Mouse (Mus musculus): ENCODE results near the gene Gramd1a.

Gramd1a gene

DNA sequence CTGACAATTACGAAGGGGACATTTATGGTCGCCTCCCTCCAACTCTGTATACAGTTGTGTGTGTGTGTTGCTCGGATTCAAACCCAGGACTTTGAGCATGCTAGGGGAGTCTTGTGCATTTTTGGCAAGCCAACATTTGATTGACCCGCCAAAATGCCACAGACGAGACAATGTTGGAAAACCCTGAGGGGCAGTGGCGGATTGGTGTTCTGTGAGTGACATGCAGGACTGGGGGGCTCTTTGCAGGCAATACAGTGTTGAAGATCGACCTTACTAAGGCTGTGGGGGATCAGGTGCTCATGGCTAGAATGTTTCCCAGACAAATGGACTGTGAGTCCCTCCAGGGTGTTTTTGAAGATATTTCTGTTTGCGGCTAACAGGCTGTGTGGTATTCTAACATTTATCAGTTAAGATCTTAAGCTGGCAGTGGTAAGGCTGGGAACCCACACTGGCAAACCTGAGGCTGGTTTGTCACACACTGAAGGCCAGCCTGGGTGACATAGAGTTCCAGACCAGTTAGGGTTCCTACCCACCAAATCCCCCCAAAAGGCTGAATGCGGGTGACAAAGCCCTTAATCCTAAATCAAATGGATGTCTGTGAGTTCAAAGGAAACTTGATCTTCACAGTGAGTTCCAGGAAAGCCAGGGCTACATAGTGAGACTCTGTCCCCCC is 58.7 kb downstream of the Gramd1a start:
- DNase-seq (ENCODE audit: low spot score), result no peak

DNA sequence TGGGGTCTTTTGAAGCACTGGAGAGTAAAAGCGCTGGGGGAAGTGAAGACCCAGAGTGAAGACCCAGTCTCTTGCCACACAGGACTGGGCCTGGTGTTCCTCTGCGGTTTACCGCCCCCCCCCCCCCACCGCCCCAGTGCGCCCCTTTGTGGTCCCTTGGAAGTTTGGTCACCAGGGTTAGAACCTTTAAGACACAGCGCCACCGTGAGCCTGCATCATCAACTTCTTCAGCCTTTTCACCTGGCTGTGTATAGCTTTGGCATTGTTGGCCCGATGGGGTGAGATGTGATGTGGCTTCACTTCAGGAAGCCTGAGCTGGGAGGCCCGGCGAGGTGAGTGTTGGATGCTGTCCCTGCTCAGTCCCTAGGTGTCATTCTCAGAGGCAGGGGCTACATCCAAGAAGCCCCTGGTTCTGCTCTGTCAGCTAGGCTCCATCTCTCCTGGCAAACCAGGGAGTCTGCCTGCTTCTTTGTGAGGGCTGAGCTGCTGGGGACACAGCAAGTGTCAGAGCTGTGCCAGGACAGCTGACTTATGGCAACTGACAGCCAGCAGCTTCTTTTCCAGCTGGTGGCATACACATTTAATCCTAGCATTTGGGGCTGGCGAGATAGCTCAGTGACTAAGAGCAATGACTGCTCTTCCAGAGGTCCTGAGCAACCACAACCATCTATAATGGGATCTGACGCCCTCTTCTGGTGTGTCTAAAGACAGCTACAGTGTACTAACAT is 60.8 kb downstream of the Gramd1a start:
- DNase-seq (ENCODE audit: low spot score), result no peak

DNA sequence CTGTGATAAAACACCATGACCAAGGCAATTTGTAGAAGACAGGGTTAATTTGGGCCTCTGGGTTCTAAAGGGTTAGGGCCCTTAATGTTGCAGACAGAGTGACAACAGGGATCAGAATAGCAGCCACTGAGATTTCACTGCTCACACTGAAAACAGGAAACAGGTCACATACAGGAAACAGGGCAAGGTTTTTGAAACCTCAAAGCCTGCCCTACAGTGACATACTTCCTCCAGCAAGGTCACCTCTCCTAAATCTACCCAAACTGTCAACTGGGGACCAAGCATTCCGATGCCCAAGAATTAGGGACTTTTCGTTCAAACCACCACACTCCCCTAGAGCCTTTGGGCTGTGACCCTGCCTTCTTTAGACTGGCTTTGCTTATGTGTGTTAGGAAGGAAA is 66.0 kb downstream of the Gramd1a start:
- DNase-seq (ENCODE audit: low spot score), result peak; percentile 50

DNA sequence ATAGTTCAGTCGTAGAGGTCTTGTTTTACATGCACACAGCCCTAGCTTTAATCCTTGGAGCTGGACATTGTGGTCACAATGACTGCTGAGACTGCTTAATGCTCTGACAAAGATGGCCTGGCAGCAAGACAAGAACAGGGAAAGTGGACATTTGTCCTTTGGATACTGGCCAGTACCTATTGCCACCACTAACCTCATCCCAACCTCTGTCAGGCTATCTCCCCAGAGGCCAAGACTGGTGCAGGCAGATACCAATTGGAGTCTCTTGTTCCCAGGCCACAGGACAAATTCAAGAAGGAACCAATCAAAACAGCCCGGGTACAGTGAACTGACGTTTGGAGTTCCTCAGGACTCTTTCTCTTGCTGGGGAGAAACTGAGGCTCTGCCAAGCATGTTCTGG is 67.5 kb downstream of the Gramd1a start:
- DNase-seq (ENCODE audit: low spot score), result no peak

DNA sequence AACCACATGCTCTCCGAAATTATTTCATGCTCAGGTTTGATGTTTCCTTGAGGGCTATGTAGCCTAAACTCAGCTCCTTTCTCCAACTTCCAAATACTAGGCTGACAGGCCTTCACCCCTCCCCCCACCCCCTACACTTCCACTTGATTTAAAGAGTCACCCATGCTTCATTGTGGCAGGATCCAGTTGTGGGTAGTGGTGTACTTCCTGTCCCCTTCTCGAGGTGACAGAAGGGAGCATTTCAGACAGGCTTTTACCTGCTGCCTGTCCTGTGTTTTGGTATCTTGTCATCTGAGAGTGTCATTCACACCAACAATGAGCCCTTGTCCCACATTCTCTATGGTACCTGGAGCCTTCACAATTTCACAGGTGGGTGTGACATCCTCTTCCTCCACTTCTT is 68.4 kb downstream of the Gramd1a start:
- DNase-seq (ENCODE audit: low spot score), result no peak

DNA sequence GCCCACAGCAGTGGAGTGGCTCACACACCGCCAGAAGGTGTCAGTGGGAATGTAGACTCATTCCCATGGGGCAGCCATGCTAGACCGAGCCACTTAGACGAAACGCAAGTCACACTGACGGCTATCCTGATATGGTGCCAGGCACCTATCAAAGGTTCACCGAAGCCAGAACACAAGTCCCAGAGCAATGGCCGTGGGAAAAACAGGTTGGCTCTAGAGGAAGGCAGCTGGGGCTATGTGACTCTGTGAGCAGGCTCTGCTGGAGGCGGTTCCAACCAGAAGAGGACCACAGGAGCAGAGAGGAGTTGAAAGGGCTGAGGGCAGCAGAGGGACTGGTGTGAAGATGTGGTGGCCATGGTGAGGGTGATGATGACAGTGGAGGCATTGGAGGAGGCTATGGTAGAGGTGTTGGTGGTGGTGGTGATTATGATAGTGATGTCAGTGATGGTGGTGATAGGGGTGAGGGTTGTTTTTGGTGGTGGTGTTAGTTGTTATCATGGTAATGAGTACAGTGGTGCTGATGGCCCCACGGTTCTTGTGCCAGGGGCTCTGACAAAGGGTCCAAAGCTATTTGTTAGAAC is 69.4 kb downstream of the Gramd1a start:
- DNase-seq (ENCODE audit: low spot score), result no peak

DNA sequence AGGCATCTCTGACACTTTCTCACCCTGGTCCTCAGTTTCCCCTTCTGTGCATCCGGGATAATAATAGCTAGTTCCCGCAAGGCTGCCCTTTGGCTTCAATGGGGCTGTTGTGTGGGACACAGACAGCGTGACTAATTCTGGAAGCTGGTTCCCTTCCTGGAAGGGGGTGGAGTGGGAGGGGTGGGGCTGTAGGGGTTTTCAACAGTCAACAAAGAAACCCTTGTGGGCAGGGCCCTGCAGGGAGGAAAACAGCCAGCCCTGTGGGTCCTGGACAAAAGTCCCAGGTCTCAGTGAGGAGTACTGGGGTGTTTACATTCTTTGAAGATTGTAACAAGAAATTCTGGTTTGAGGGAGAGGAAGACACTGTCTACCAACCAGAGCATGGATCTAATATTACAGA is 70.5 kb downstream of the Gramd1a start:
- peak; percentile 61 for DNase-seq (ENCODE audit: low spot score)

DNA sequence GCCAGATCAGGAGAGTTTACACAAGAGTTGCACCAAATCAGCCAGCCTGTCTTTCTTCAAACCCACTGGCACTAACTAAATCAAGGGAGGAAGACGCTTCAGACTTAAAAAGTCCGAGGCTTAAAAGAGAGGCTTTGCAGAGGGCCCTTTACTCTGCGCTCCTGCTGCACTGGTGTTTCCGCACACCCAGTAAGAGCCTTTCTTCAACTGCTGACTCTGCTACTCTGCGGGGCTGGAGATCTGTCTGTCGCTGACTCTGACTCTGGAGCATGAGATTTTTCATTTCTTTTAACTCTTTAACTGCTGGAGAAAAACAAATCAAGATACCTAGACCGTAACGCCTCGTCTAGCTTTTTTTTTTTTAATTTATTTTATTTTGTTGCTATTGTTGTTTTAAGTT is 71.6 kb downstream of the Gramd1a start:
- no peak for DNase-seq (ENCODE audit: low spot score)

DNA sequence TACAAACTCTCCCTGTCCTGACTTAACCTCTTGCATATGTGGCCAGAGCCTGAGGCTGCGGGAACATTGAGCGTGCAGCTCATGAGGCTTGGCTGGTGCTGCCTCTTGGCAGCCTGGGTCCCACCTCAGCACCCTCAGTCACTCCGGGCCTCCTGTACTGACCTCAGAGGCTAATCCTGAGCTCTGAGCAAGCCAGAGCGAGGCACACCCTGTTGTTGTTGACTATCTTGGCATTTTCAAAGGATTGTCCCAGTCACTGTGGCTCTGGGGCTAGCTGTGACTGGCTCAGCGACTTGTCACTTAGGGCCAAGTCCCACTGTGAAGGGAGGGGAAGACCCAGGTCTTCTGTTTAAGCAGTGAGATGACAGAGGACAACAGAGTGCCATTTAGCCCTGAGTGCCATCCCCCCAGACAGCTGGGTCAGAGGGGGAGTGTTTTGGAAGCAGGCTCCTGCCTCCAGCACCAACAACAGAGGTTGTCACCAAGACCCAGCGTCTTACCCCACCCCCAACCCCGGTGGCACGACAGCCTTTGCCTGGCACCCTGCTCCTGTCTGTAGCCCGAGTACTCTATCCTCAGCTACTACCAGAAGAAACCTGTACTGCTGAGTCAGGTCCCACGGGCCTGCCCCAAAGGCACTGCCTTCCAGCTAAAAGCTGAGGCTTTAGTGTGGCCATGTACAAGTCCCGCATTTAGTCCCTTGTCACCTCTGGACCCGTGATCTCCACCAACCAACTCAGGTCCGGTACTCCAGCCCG is 72.7 kb downstream of the Gramd1a start:
- peak; percentile 54 for DNase-seq (ENCODE audit: low spot score)

DNA sequence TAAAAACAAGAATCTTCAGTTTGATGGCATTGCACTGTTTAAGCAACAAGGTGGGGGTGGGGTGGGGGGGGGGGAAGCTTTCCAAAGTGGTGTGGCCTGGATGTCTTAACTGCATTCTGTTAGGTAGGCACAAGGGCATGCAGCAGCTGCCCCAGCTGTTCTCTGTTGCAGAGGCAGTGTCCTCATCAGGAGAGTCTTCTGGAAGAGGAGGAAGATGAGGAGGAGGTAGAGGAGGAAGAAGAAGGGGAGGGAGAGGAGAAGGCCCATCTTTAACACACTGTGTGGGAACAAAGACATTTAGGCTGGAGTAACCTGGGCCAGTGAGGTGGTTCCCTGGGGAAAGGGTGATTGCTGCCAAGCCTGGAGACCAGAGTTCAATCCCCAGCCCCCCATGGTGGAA is 73.6 kb downstream of the Gramd1a start:
- no peak for DNase-seq (ENCODE audit: low spot score)

DNA sequence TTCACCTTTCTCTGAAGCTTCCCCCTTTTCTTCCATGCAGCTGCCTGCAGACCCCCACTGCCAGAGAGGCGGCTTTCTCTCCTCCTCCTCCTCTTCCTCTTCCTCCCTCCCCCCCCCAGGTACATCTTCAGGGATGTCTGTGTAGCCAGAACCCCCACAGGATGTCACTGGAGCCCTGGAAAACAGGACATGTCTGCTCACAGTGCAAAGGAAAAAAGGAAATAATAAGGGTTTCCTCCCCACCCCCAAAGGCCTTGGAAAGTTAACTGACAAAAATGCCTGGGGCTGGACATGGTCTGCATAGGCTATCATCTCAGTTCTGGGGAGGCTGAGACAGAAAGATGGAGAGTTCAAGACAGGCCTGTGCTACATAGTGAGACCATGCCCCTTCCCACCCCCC is 74.6 kb downstream of the Gramd1a start:
- no peak for DNase-seq (ENCODE audit: low spot score)

DNA sequence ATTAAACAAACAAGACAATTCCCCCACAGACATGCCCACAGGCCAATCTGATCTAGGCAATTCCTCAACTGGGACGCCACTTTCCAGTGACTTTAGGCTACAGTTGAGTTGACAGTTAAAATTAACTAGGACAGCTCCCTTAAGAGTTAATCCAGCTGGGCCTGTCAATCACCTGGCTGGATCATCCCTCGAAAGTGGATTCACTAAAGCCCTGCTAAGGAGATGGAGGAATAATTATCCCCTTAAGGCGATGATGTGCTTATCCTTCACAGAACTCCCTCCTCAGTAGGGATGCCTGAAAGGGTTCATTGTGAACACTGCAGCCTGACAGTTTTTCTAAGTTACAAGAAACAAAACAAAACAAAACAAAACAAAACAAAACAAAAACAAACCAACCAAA is 75.1 kb downstream of the Gramd1a start:
- DNase-seq (ENCODE audit: low spot score), result no peak

Measured in lung, postnatal 25 days (tissue).